Mouse (Mus musculus): ENCODE data around the gene Rere. TPM values are rescaled to one million over a fixed set of nuclear protein-coding genes. Genes with fewer than 3 reads are reported as not detected.
A peak's percentile ranks its signal among the peaks of the same experiment; 100 is the strongest.

Gene Rere
- total and polyA plus RNA-seq, 3 experiments, result 3.1 to 36.5 (median 8.7) TPM

- peaks cover 0 to 4% of the 10 kb centered on the region in 2 experiments for H3K36me3 ChIP-seq (replicated peaks in 1 of 2; ENCODE audit: control insufficient read depth in 1 of 2, insufficient read depth in 1 of 2, low read length in 1 of 2)
- no peaks in the 10 kb centered on the region for H3K79me2 ChIP-seq (replicated peaks; ENCODE audit: control insufficient read depth, extremely low read depth, insufficient read depth, poor library complexity, severe bottlenecking)
- no peak for DNase-seq (ENCODE audit: extremely low read depth)
- no peak overlapping the region for H3K4me2 ChIP-seq (ENCODE audit: insufficient read depth, low read depth, poor library complexity, severe bottlenecking)
- no peak overlapping the region for H3K9ac ChIP-seq (ENCODE audit: insufficient read depth, low read depth)
- H3K9me3 ChIP-seq (replicated peaks; ENCODE audit: low read length), result no peaks in the 10 kb centered on the region
- in situ Hi-C loops (cut with MboI; ENCODE audit: low pct_ligation_motif_present, low pct_unique_long_range_greater_than_20kb, low sequenced_read_pairs), result no loop called here
- H3K4me3 ChIP-seq (replicated peaks in 1 of 3; ENCODE audit: low read depth in 2 of 3, low read length in 2 of 3, poor library complexity in 1 of 3), result no peak overlapping the region
- TF ChIP-seq EP300 (IDR thresholded peaks at IDR 0.05; ENCODE audit: low read length), result no peak
- no peak for TF ChIP-seq RCOR1 (conservative IDR thresholded peaks at IDR 0.05; ENCODE audit: low read depth, low read length)
- no peak for TF ChIP-seq BHLHE40 (IDR thresholded peaks at IDR 0.05; ENCODE audit: low read depth, low read length)
- TF ChIP-seq MYC (IDR thresholded peaks at IDR 0.05; ENCODE audit: low read depth, low read length), result no peak
- no peak for TF ChIP-seq ETS1 (conservative IDR thresholded peaks at IDR 0.05; ENCODE audit: low read depth, low read length)
- no peak for TF ChIP-seq UBTF (IDR thresholded peaks at IDR 0.05; ENCODE audit: low read depth, low read length)
- no peak for TF ChIP-seq JUN (IDR thresholded peaks at IDR 0.05; ENCODE audit: insufficient read depth, low read depth, low read length)
- no peak for TF ChIP-seq MAZ (IDR thresholded peaks at IDR 0.05; ENCODE audit: low read depth, low read length)
- no peak for TF ChIP-seq ELF1 (IDR thresholded peaks at IDR 0.05; ENCODE audit: low read depth, low read length)
- TF ChIP-seq CTCF (conservative IDR thresholded peaks at IDR 0.05 in 1 of 2, IDR thresholded peaks at IDR 0.05 in 1 of 2; ENCODE audit: low read depth in 2 of 2, low read length in 2 of 2), result no peak
- TF ChIP-seq KAT2A (IDR thresholded peaks at IDR 0.05; ENCODE audit: insufficient replicate concordance, low read length), result no peak
- no peak for TF ChIP-seq GABPA (IDR thresholded peaks at IDR 0.05; ENCODE audit: insufficient replicate concordance, low read depth, low read length)
- no peak for TF ChIP-seq MEF2A (IDR thresholded peaks at IDR 0.05; ENCODE audit: borderline replicate concordance, low read depth, low read length)
- no peak for TF ChIP-seq USF1 (IDR thresholded peaks at IDR 0.05; ENCODE audit: low read depth, low read length)
- TF ChIP-seq CHD1 (IDR thresholded peaks at IDR 0.05; ENCODE audit: low read depth, low read length), result no peak
- no peaks in the 10 kb centered on the region for H3K27me3 ChIP-seq (replicated peaks)
- peaks cover 5 to 38% of the 10 kb centered on the region in 2 experiments for H3K4me1 ChIP-seq (ENCODE audit: control insufficient read depth in 1 of 2, insufficient read depth in 2 of 2)
- no peak overlapping the region for H3K27ac ChIP-seq (ENCODE audit: insufficient read depth, low read depth)
- dilution Hi-C loops (cut with MboI; ENCODE audit: extremely low pct_ligation_motif_present, extremely low pct_unique_long_range_greater_than_20kb, low sequenced_read_pairs), result no loop called here
Measured at GRCm38 (mm10) chr4:150337260-150337659, 55.8 kb downstream of the Rere start.

GRCm38 (mm10) chr4:150338906-150339650, 57.6 kb downstream of the Rere start:
- dilution Hi-C loops (cut with MboI; ENCODE audit: extremely low pct_ligation_motif_present, extremely low pct_unique_long_range_greater_than_20kb, low sequenced_read_pairs) (no loop called here), in situ Hi-C loops (cut with MboI; ENCODE audit: low pct_ligation_motif_present, low pct_unique_long_range_greater_than_20kb, low sequenced_read_pairs) (no loop called here)
- Histone ChIP-seq H3K79me2 (replicated peaks; ENCODE audit: control insufficient read depth, extremely low read depth, insufficient read depth, poor library complexity, severe bottlenecking) (0 out of 2 replicates have a peak, but pooled peaks cover 2% of the 10 kb centered on the region), H3K9me3 (replicated peaks; ENCODE audit: low read length) (no peaks in the 10 kb centered on the region), H3K9ac (ENCODE audit: insufficient read depth, low read depth) (no peak overlapping the region), H3K27me3 (replicated peaks) (no peaks in the 10 kb centered on the region), H3K4me2 (ENCODE audit: insufficient read depth, low read depth, poor library complexity, severe bottlenecking) (no peak overlapping the region), H3K27ac (ENCODE audit: insufficient read depth, low read depth) (no peak overlapping the region), H3K4me1 (ENCODE audit: control insufficient read depth in 1 of 2, insufficient read depth in 2 of 2) (peaks cover 5 to 32% of the 10 kb centered on the region in 2 experiments), H3K4me3 (replicated peaks in 1 of 3; ENCODE audit: low read depth in 2 of 3, low read length in 2 of 3, poor library complexity in 1 of 3) (no peak overlapping the region), H3K36me3 (replicated peaks in 1 of 2; ENCODE audit: control insufficient read depth in 1 of 2, insufficient read depth in 1 of 2, low read length in 1 of 2) (peaks cover 0 to 7% of the 10 kb centered on the region in 2 experiments)
- peak; percentile 79 for DNase-seq (ENCODE audit: extremely low read depth)
- no peak for TF ChIP-seq GABPA (IDR thresholded peaks at IDR 0.05; ENCODE audit: insufficient replicate concordance, low read depth, low read length)
- no peak for TF ChIP-seq JUN (IDR thresholded peaks at IDR 0.05; ENCODE audit: insufficient read depth, low read depth, low read length)
- no peak for TF ChIP-seq CHD1 (IDR thresholded peaks at IDR 0.05; ENCODE audit: low read depth, low read length)
- no peak for TF ChIP-seq CTCF (conservative IDR thresholded peaks at IDR 0.05 in 1 of 2, IDR thresholded peaks at IDR 0.05 in 1 of 2; ENCODE audit: low read depth in 2 of 2, low read length in 2 of 2)
- TF ChIP-seq MAX (IDR thresholded peaks at IDR 0.05; ENCODE audit: low read length), result peak; percentile 65
- TF ChIP-seq MXI1 (IDR thresholded peaks at IDR 0.05; ENCODE audit: low read depth, low read length), result peak; percentile 96
- no peak for TF ChIP-seq USF2 (conservative IDR thresholded peaks at IDR 0.05; ENCODE audit: low read depth, low read length)
- TF ChIP-seq MYC (IDR thresholded peaks at IDR 0.05; ENCODE audit: low read depth, low read length), result peak; percentile 68; the same call in 1 of the 2 replicates
- no peak for TF ChIP-seq EP300 (IDR thresholded peaks at IDR 0.05; ENCODE audit: low read length)
- no peak for TF ChIP-seq MAFK (IDR thresholded peaks at IDR 0.05; ENCODE audit: insufficient replicate concordance, low read length)
- TF ChIP-seq RAD21 (IDR thresholded peaks at IDR 0.05; ENCODE audit: low read depth, low read length), result no peak
- no peak for TF ChIP-seq RCOR1 (conservative IDR thresholded peaks at IDR 0.05; ENCODE audit: low read depth, low read length)
- TF ChIP-seq ZNF384 (IDR thresholded peaks at IDR 0.05; ENCODE audit: low read depth, low read length), result no peak
- TF ChIP-seq ELF1 (IDR thresholded peaks at IDR 0.05; ENCODE audit: low read depth, low read length), result no peak
- TF ChIP-seq SMC3 (IDR thresholded peaks at IDR 0.05; ENCODE audit: low read depth, low read length), result no peak
- no peak for TF ChIP-seq JUND (conservative IDR thresholded peaks at IDR 0.05; ENCODE audit: low read depth, low read length)
- TF ChIP-seq HCFC1 (IDR thresholded peaks at IDR 0.05; ENCODE audit: low read depth, low read length), result no peak
- TF ChIP-seq ZC3H11A (IDR thresholded peaks at IDR 0.05; ENCODE audit: low read depth, low read length), result no peak
- no peak for TF ChIP-seq MAZ (IDR thresholded peaks at IDR 0.05; ENCODE audit: low read depth, low read length)
- TF ChIP-seq USF1 (IDR thresholded peaks at IDR 0.05; ENCODE audit: low read depth, low read length), result no peak
- peak; percentile 58; the same call in 1 of the 2 replicates for TF ChIP-seq SIN3A (IDR thresholded peaks at IDR 0.05; ENCODE audit: low read length)
- no peak for TF ChIP-seq CHD2 (IDR thresholded peaks at IDR 0.05; ENCODE audit: low read length)
- TF ChIP-seq KAT2A (IDR thresholded peaks at IDR 0.05; ENCODE audit: insufficient replicate concordance, low read length), result no peak

Measured in CH12.LX (cell line).